Mouse (Mus musculus) brain, embryonic 14.5 days (tissue): ENCODE measurements around the gene Tut7. TPM values are rescaled to one million over a fixed set of nuclear protein-coding genes. Genes with fewer than 3 reads are reported as not detected.
"Not testable (repeated sequence)": the region's sequence is repeated elsewhere in the genome, so short reads cannot be mapped to it uniquely, and the experiment has no call there.

Experiments used
- DNase-seq: peaks from one replicate; pipeline ENCODE4 v3.0.0-alpha.2; 2011; ENCODE audit warnings: low read depth
- CTCF ChIP-seq: fragments of 200-500 bp; IDR thresholded peaks from 2 replicates; pipeline ENCODE4 v1.5.1; 2012; ENCODE audit warnings: inconsistent platforms, mild to moderate bottlenecking, moderate library complexity, borderline replicate concordance; ENCODE audit not compliant: insufficient read depth, insufficient read length; ENCODE audit errors: extremely low read depth
- POLR2A ChIP-seq: fragments of 200-500 bp; IDR thresholded peaks from 2 replicates; pipeline ENCODE4 v1.6.1; 2012; ENCODE audit warnings: mild to moderate bottlenecking, inconsistent platforms, borderline replicate concordance; ENCODE audit not compliant: poor library complexity, insufficient read depth, insufficient read length, severe bottlenecking; ENCODE audit errors: extremely low read depth
- polyA plus RNA-seq: library from polyadenylated mRNA; depleted of rRNA; stranded (reverse); fragments of >200 nt; gene quantifications from 2 replicates; pipeline ENCODE4 v1.2.3, GENCODE M21; 2012

The Tut7 gene
- polyA plus RNA-seq, 1 experiment: 40.2 TPM

DNA sequence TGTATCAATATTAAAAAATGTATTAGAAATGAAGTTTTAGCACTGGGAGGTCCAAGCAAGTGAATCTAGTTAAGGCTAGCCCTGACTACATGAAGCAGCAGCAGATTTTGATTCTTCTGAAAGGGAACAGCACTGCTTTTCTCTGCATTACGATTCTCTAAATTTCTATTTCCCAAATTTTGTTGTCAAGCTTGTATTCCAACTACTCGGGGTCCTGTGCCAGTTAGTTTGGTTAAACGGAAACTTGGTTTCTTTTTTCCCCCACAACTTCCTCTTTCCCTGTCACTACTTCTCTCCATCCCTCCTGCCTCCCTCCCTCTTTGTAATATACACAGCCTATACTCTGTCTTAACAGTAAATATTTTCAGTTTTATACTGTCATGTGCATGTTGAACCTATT, 2.1 kb downstream of the Tut7 start:
- TF ChIP-seq CTCF (no peak), POLR2A (no peak)
- DNase-seq: no peak

DNA sequence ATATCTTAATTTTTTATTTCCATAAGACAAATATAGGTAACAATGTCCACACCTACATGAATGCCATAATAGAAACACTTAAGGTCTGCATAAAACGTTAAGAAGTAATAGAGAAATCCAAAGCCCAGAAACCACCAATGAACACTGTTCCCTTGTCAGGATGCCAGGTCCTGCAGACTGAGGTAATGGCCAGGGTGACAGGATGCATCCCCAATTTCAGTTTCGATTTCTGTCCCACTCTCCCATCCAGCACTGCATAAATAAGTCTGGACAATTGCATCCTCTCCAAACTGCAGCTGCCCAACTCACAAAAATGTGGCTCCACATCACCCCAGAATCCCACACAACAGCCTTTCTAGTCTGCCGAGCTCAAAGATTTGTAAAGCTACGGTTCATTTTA, 2.8 kb downstream of the Tut7 start:
- TF ChIP-seq CTCF: no peak
- TF ChIP-seq POLR2A: no peak
- DNase-seq: no peak

DNA sequence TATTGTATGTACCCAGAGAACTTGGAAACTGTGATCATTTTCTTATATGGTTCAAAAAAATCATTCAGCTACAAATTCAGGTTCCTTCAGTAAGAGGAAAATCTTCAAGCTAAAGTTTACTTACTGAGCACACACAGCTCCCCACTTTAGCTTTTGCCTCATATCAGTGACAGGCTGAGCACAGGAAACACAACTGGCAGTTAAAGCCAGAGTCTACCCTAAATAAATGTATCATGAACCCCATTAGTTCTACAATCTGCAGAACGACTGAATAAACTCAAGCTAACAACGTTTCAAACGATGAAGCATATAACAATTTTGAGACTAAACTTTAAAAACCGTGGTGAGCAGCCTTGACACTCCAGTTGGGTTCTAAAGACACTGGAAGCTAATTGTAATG, 5.6 kb downstream of the Tut7 start:
- TF ChIP-seq CTCF (no peak), POLR2A (no peak)
- no peak for DNase-seq

- no peak for DNase-seq
- TF ChIP-seq POLR2A (no peak), CTCF (no peak)
Observed at GRCm38 (mm10) chr13:59814109-59814591, 8.8 kb downstream of the Tut7 start.

GRCm38 (mm10) chr13:59811581-59811980, 11.4 kb downstream of the Tut7 start:
- no peak for DNase-seq
- no peak for TF ChIP-seq POLR2A
- no peak for TF ChIP-seq CTCF

DNA sequence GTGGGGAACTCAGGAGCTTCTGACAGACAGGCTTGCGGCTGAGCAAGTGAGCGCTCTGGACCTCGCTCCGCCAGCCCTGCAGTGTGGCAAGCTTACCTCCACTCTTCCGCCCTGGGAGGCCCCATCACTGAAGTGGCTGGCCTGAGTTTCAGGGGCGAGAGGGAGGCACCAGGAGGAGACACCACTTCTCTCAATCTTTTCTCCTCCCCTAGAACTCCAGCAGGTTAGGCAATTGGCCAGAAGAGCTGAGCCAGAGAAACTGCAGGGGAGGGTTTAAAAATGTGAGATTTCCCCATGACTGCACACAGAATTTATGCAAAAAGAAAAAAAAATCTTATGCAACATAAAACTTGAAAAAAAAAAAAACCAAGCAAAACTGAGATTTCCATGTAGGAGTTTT, 21.9 kb downstream of the Tut7 start:
- DNase-seq: no peak
- TF ChIP-seq POLR2A (no peak), CTCF (no peak)

- TF ChIP-seq CTCF (no peak), POLR2A (no peak)
- no peak for DNase-seq
Observed at GRCm38 (mm10) chr13:59800077-59800476, 22.9 kb downstream of the Tut7 start.

- TF ChIP-seq CTCF: no peak
- TF ChIP-seq POLR2A: no peak
Observed at GRCm38 (mm10) chr13:59798306-59798705, 24.6 kb downstream of the Tut7 start.

DNA sequence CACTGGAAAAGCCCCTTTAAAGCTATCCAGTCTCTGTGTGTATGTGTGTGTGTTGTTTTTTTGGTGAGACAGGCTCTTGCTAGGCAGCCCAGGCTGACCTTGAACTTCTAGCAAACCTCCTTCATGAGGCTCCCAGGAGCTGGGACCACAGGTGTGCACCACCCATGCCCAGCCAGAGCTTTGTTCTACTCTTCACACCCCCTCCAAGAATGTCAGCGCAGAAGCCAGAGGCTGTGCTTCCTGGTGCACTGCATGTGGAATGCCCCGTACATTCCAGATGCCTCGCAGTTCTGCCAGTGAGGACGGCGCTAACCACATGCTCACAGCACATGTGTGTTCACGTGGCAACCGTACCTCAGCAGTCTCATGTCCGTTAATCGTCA, 26.5 kb downstream of the Tut7 start:
- no peak for TF ChIP-seq CTCF
- DNase-seq: no peak

More at GRCm38 (mm10) chr13:59798306-59798705, 24.6 kb downstream of the Tut7 start:
- no peak for DNase-seq

GRCm38 (mm10) chr13:59795807-59796465, 27.0 kb downstream of the Tut7 start:
- TF ChIP-seq CTCF (no peak), POLR2A (no peak)
- no peak for DNase-seq

- DNase-seq: no peak
- TF ChIP-seq POLR2A (no peak), CTCF (no peak)
Observed at GRCm38 (mm10) chr13:59794786-59795185, 28.2 kb downstream of the Tut7 start.

DNA sequence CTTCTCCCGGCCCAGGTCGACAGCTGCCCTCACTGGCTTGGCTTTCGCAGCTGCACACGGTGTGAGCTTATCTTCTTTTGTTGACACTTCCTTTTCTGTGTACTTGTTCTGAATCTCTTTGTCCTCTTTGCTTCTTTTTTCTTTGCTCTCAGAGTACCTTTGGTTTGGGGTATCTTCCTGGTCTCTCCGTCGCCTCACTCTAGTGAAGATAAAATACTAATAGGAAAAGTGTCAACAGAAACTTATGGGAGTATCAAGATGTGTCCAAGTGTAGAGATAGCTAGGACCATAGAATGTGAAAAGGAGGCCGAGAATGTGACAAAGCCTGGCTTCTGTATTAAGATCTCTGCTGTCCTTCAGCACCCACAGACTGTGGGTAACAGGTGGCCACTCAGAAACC, 40.8 kb downstream of the Tut7 start, which contains the start of gene Gm49354:
TSS of gene Gm49354 (minus strand) at position 101 of the 400 bp plus-strand sequence.
- no peak for DNase-seq
- TF ChIP-seq POLR2A (no peak), CTCF (no peak)

GRCm38 (mm10) chr13:59779744-59780264, 43.1 kb downstream of the Tut7 start:
- not testable (repeated sequence) for DNase-seq
